Mouse (Mus musculus) liver, adult 2 months (tissue): ENCODE data around the gene Cyb5b.

ENCODE experiments used
- CTCF ChIP-seq: fragments of 200-500 bp; IDR thresholded peaks from 2 replicates; pipeline ENCODE4 v1.5.1; 2011; ENCODE audit warnings: low read depth, low read length, control low read depth
- POLR2A ChIP-seq: fragments of 200-500 bp; IDR thresholded peaks from 2 replicates; pipeline ENCODE4 v1.6.1; 2011; ENCODE audit warnings: low read length, control low read depth; ENCODE audit not compliant: insufficient read depth; ENCODE audit errors: extremely low read depth

DNA sequence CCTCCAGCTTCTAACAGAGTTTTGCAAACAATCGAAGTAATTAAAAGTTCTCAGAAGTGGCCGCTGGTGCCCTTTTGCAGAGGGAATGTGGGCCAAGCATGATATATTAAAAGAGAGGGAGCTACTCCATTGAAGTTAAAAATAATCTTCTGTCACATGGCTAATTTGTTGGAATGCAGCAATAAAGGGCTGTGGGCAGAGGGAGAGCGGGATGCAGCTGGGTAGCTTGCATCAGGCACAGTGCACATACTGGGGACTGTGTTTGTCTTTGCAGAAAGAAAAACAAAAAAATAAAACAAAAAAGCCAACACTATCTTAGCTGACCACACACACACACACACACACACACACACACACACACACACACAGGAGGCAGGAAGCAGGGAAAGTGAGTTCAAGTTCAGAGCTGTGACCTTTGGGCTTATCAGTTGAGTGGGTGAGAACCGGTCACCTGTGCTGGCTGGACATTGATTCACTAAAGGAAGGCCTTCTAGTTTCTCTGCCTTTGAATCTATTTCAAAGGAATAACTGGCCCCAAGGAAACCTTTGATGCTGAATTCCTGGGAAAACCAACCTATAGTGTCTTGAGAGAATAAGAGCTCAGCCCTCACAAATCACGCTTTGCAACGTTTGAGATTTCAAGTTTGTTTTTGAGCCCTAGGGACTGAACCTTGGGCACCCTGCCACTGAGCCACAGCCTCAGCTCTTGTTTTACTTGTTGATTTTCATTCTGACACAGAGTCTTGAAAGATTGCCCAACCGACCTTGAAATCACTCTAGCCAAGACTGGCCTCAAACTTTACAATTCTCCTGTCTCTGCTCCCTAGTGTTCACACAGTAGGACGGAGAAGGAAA lies 21.0 kb upstream of the Cyb5b start:
- no peak for TF ChIP-seq POLR2A
- no peak for TF ChIP-seq CTCF
